Mouse (Mus musculus): ENCODE data around the gene Man1c1.

DNA sequence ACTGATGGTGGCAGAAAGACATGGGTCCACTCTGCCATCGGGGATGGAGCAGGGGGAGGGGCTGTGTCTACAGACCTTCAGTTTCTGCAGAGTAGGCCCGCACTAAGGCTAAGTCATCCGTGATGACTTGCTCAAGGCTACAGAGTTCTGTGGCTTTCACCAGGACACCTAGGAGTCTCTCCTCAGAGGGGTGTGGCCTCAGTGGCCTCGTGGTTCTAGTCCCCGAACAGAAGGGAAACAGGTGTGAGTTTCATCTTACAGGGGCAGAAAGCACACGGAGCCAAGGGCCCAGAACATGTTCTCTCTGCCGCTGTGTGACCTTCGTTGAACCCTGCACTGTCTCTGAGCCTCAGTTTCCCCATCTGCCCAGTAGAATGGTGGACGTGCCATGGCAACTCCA lies 115.8 kb downstream of the Man1c1 start:
- TF ChIP-seq CTCF (conservative IDR thresholded peaks at IDR 0.05 in 1 of 2, IDR thresholded peaks at IDR 0.05 in 1 of 2; ENCODE audit: low read depth in 2 of 2, low read length in 2 of 2): no peak
- no peak for TF ChIP-seq ZC3H11A (IDR thresholded peaks at IDR 0.05; ENCODE audit: low read depth, low read length)
- no peak for TF ChIP-seq USF2 (conservative IDR thresholded peaks at IDR 0.05; ENCODE audit: low read depth, low read length)
- no peak for TF ChIP-seq MAZ (IDR thresholded peaks at IDR 0.05; ENCODE audit: low read depth, low read length)
